Mouse (Mus musculus): ENCODE results near the gene Ccdc160. TPM values are rescaled to one million over a fixed set of nuclear protein-coding genes. Genes with fewer than 3 reads are reported as not detected.

The Ccdc160 gene
- polyA plus RNA-seq, 1 experiment from 2014 or later, result 2.2 TPM

- H3K9me3 ChIP-seq (replicated peaks; ENCODE audit: control insufficient read depth, low read length), result no peaks in the 10 kb centered on the region
- no peaks in the 10 kb centered on the region for H3K36me3 ChIP-seq (replicated peaks; ENCODE audit: control insufficient read depth, insufficient read depth, low read depth, low read length)
- H3K4me2 ChIP-seq (ENCODE audit: low read depth, low read length), result no peak overlapping the region
- H3K4me1 ChIP-seq (ENCODE audit: control insufficient read depth, insufficient read depth, low read length), result no peaks in the 10 kb centered on the region
- no peak overlapping the region for H3K4me3 ChIP-seq (ENCODE audit: low read depth, low read length)
- H3K27me3 ChIP-seq (ENCODE audit: control insufficient read depth, insufficient read depth, low read length), result no peaks in the 10 kb centered on the region
- WGBS, result 31% methylated on average over 6 of the region's 6 CpGs
- DNase-seq (ENCODE audit: low spot score) (no peak), ATAC-seq (replicated peaks; ENCODE audit: insufficient number of reproducible peaks, low FRiP score, low TSS enrichment, low read depth) (no peak)
- no peak overlapping the region for H3K27ac ChIP-seq (replicated peaks; ENCODE audit: low read depth, low read length)
- no peak overlapping the region for H3K9ac ChIP-seq (replicated peaks; ENCODE audit: low read length)
Measured at GRCm38 (mm10) chrX:52792861-52793260, 1.9 kb downstream of the Ccdc160 start.

- Histone ChIP-seq H3K4me3 (ENCODE audit: low read depth, low read length) (no peak overlapping the region), H3K36me3 (replicated peaks; ENCODE audit: control insufficient read depth, insufficient read depth, low read depth, low read length) (no peaks in the 10 kb centered on the region), H3K27ac (replicated peaks; ENCODE audit: low read depth, low read length) (no peak overlapping the region), H3K4me1 (ENCODE audit: control insufficient read depth, insufficient read depth, low read length) (no peaks in the 10 kb centered on the region), H3K9me3 (replicated peaks; ENCODE audit: control insufficient read depth, low read length) (no peaks in the 10 kb centered on the region), H3K27me3 (ENCODE audit: control insufficient read depth, insufficient read depth, low read length) (no peaks in the 10 kb centered on the region), H3K4me2 (ENCODE audit: low read depth, low read length) (no peak overlapping the region), H3K9ac (replicated peaks; ENCODE audit: low read length) (no peak overlapping the region)
- WGBS, result 15% methylated on average over 8 of the region's 8 CpGs
- ATAC-seq (replicated peaks; ENCODE audit: insufficient number of reproducible peaks, low FRiP score, low TSS enrichment, low read depth), result no peak
- peak; percentile 18 for DNase-seq (ENCODE audit: low spot score)
Measured at GRCm38 (mm10) chrX:52795816-52796215, 4.8 kb downstream of the Ccdc160 start.

- 47% methylated on average over 9 of the region's 9 CpGs for WGBS
- Histone ChIP-seq H3K27ac (replicated peaks; ENCODE audit: low read depth, low read length) (no peak overlapping the region), H3K36me3 (replicated peaks; ENCODE audit: control insufficient read depth, insufficient read depth, low read depth, low read length) (no peaks in the 10 kb centered on the region), H3K4me2 (ENCODE audit: low read depth, low read length) (no peak overlapping the region), H3K4me3 (ENCODE audit: low read depth, low read length) (no peak overlapping the region), H3K9me3 (replicated peaks; ENCODE audit: control insufficient read depth, low read length) (no peaks in the 10 kb centered on the region), H3K27me3 (ENCODE audit: control insufficient read depth, insufficient read depth, low read length) (no peaks in the 10 kb centered on the region), H3K4me1 (ENCODE audit: control insufficient read depth, insufficient read depth, low read length) (no peaks in the 10 kb centered on the region), H3K9ac (replicated peaks; ENCODE audit: low read length) (no peak overlapping the region)
- no peak for ATAC-seq (replicated peaks; ENCODE audit: insufficient number of reproducible peaks, low FRiP score, low TSS enrichment, low read depth)
- no peak for DNase-seq (ENCODE audit: low spot score)
Measured at GRCm38 (mm10) chrX:52797031-52797625, 6.1 kb downstream of the Ccdc160 start.

- ATAC-seq (replicated peaks; ENCODE audit: insufficient number of reproducible peaks, low FRiP score, low TSS enrichment, low read depth) (no peak), DNase-seq (ENCODE audit: low spot score) (no peak)
- 72% methylated on average over 14 of the region's 14 CpGs for WGBS
Measured at GRCm38 (mm10) chrX:52798255-52798654, 7.3 kb downstream of the Ccdc160 start.

GRCm38 (mm10) chrX:52799566-52799965 lies 8.6 kb downstream of the Ccdc160 start:
- H3K27me3 ChIP-seq (ENCODE audit: control insufficient read depth, insufficient read depth, low read length), result no peaks in the 10 kb centered on the region
- H3K4me1 ChIP-seq (ENCODE audit: control insufficient read depth, insufficient read depth, low read length), result no peaks in the 10 kb centered on the region
- no peaks in the 10 kb centered on the region for H3K36me3 ChIP-seq (replicated peaks; ENCODE audit: control insufficient read depth, insufficient read depth, low read depth, low read length)
- DNase-seq (ENCODE audit: low spot score) (no peak), ATAC-seq (replicated peaks; ENCODE audit: insufficient number of reproducible peaks, low FRiP score, low TSS enrichment, low read depth) (no peak)
- H3K4me2 ChIP-seq (ENCODE audit: low read depth, low read length), result no peak overlapping the region
- no peak overlapping the region for H3K9ac ChIP-seq (replicated peaks; ENCODE audit: low read length)
- WGBS, result 45% methylated on average over 6 of the region's 6 CpGs
- H3K4me3 ChIP-seq (ENCODE audit: low read depth, low read length), result no peak overlapping the region
- no peak overlapping the region for H3K27ac ChIP-seq (replicated peaks; ENCODE audit: low read depth, low read length)
- no peaks in the 10 kb centered on the region for H3K9me3 ChIP-seq (replicated peaks; ENCODE audit: control insufficient read depth, low read length)

More at GRCm38 (mm10) chrX:52798255-52798654, 7.3 kb downstream of the Ccdc160 start:
- Histone ChIP-seq H3K4me3 (ENCODE audit: low read depth, low read length) (no peak overlapping the region), H3K4me1 (ENCODE audit: control insufficient read depth, insufficient read depth, low read length) (no peaks in the 10 kb centered on the region), H3K36me3 (replicated peaks; ENCODE audit: control insufficient read depth, insufficient read depth, low read depth, low read length) (no peaks in the 10 kb centered on the region), H3K4me2 (ENCODE audit: low read depth, low read length) (no peak overlapping the region), H3K9me3 (replicated peaks; ENCODE audit: control insufficient read depth, low read length) (no peaks in the 10 kb centered on the region), H3K27ac (replicated peaks; ENCODE audit: low read depth, low read length) (no peak overlapping the region), H3K9ac (replicated peaks; ENCODE audit: low read length) (no peak overlapping the region), H3K27me3 (ENCODE audit: control insufficient read depth, insufficient read depth, low read length) (no peaks in the 10 kb centered on the region)

GRCm38 (mm10) chrX:52819338-52819737 lies 28.3 kb downstream of the Ccdc160 start:
- 61% methylated on average over 3 of the region's 3 CpGs for WGBS
- H3K4me1 ChIP-seq (ENCODE audit: control insufficient read depth, insufficient read depth, low read length), result no peaks in the 10 kb centered on the region
- H3K36me3 ChIP-seq (replicated peaks; ENCODE audit: control insufficient read depth, insufficient read depth, low read depth, low read length), result no peaks in the 10 kb centered on the region
- no peaks in the 10 kb centered on the region for H3K27me3 ChIP-seq (ENCODE audit: control insufficient read depth, insufficient read depth, low read length)
- no peak for ATAC-seq (replicated peaks; ENCODE audit: insufficient number of reproducible peaks, low FRiP score, low TSS enrichment, low read depth)
- no peak overlapping the region for H3K4me2 ChIP-seq (ENCODE audit: low read depth, low read length)
- no peak overlapping the region for H3K9ac ChIP-seq (replicated peaks; ENCODE audit: low read length)
- no peaks in the 10 kb centered on the region for H3K9me3 ChIP-seq (replicated peaks; ENCODE audit: control insufficient read depth, low read length)
- H3K27ac ChIP-seq (replicated peaks; ENCODE audit: low read depth, low read length), result no peak overlapping the region
- no peak for DNase-seq (ENCODE audit: low spot score)
- no peak overlapping the region for H3K4me3 ChIP-seq (ENCODE audit: low read depth, low read length)

MicroRNA genes within 50 kb of the gene (microRNA counts, 519-probe panel; counts per million panel counts)
- microRNA mmu-miR-106a+mmu-miR-17 (6,452 counts per million, percentile 98 among the panel's probes with 10 or more counts), microRNA mmu-miR-18b (3,016 counts per million, percentile 38 among the panel's probes with 10 or more counts), microRNA mmu-miR-363 (3,132 counts per million, percentile 41 among the panel's probes with 10 or more counts)

Small RNAs within 50 kb of the gene (microRNA-seq; reads per million reads assigned to microRNA genes)
- gene Mir106a (ENCODE audit: borderline number of aligned reads) (2,691 reads per million, percentile 81 among the genes with 10 or more reads in this experiment), gene Mir18b (ENCODE audit: borderline number of aligned reads) (263 reads per million, percentile 56 among the genes with 10 or more reads in this experiment), gene Mir19b-2 (ENCODE audit: borderline number of aligned reads) (15.5 reads per million, percentile 17 among the genes with 10 or more reads in this experiment), gene Mir20b (ENCODE audit: borderline number of aligned reads) (1,619 reads per million, percentile 76 among the genes with 10 or more reads in this experiment), gene Mir363 (ENCODE audit: borderline number of aligned reads) (2,085 reads per million, percentile 78 among the genes with 10 or more reads in this experiment), gene Mir92-2 (ENCODE audit: borderline number of aligned reads) (596 reads per million, percentile 65 among the genes with 10 or more reads in this experiment)

Other genes starting within 250 kb of the Ccdc160 start
- 891 and 944 TPM in 2 replicates for gene Gpc3, start 177.2 kb upstream of the Ccdc160 start, polyA plus RNA-seq (2014; fragmentation: Nextera tagmentation; extraction: Ambion mirVana)
- gene Phf6, start 121.1 kb downstream of the Ccdc160 start, polyA plus RNA-seq (2014; fragmentation: Nextera tagmentation; extraction: Ambion mirVana), result 124 and 143 TPM in 2 replicates
- 84.5 and 85.6 TPM in 2 replicates for gene Hprt, start 196.9 kb downstream of the Ccdc160 start, polyA plus RNA-seq (2014; fragmentation: Nextera tagmentation; extraction: Ambion mirVana)